Mouse (Mus musculus) lung, postnatal 0 days (tissue): ENCODE data around the gene Vamp9. TPM values are rescaled to one million over a fixed set of nuclear protein-coding genes. Genes with fewer than 3 reads are reported as not detected.

Experiments
- ATAC-seq: fragments of 200-750 bp; cut with Nextera tagmentation; 2 replicates; pipeline ENCODE4 v1.8.0; 2017; ENCODE audit warnings: moderate library complexity
- DNase-seq: peaks from one replicate; pipeline ENCODE4 v3.0.0-alpha.2; 2016; ENCODE audit warnings: low spot score
- H3K27ac ChIP-seq: fragments of 300-500 bp; sonication (generic); 2 replicates; pipeline ENCODE4 v1.5.1; 2014; ENCODE audit warnings: antibody characterized with exemption, mild to moderate bottlenecking, low read length, mixed read lengths
- H3K27me3 ChIP-seq: fragments of 300-500 bp; sonication (generic); replicated peaks from 2 replicates; pipeline ENCODE4 v1.6.1; 2014; ENCODE audit warnings: low read length, mixed read lengths; ENCODE audit not compliant: insufficient read depth
- H3K36me3 ChIP-seq: fragments of 300-500 bp; sonication (generic); 2 replicates; pipeline ENCODE4 v1.6.1; 2014; ENCODE audit warnings: low read length, mixed read lengths; ENCODE audit not compliant: insufficient read depth
- H3K4me1 ChIP-seq: fragments of 300-500 bp; sonication (generic); 2 replicates; pipeline ENCODE4 v1.6.1; 2014; ENCODE audit warnings: antibody characterized with exemption, low read depth, low read length, mixed read lengths; ENCODE audit not compliant: insufficient read depth
- H3K4me2 ChIP-seq: fragments of 300-500 bp; sonication (generic); replicated peaks from 2 replicates; pipeline ENCODE4 v1.6.1; 2014; ENCODE audit warnings: low read depth, mild to moderate bottlenecking, low read length, moderate library complexity, mixed read lengths
- H3K4me3 ChIP-seq: fragments of 300-500 bp; sonication (generic); 2 replicates; pipeline ENCODE4 v1.5.1; 2014; ENCODE audit warnings: low read depth, low read length
- H3K9ac ChIP-seq: fragments of 300-500 bp; sonication (generic); replicated peaks from 2 replicates; pipeline ENCODE4 v1.6.1; 2014; ENCODE audit warnings: low read depth, mild to moderate bottlenecking
- H3K9me3 ChIP-seq: fragments of 300-500 bp; sonication (generic); 2 replicates; pipeline ENCODE4 v1.6.1; 2016; ENCODE audit warnings: low read length, mixed read lengths
- CTCF ChIP-seq: IDR thresholded peaks from 2 replicates; pipeline ENCODE4 v1.5.1; 2016; ENCODE audit warnings: antibody characterized with exemption, mild to moderate bottlenecking
- EP300 ChIP-seq: IDR thresholded peaks from 2 replicates; pipeline ENCODE4 v1.6.1; 2016; ENCODE audit warnings: antibody characterized with exemption, mild to moderate bottlenecking, control low read depth
- WGBS: fragments of 180-500 bp; shearing (Covaris S2); extraction: QIAGEN DNeasy Blood & Tissue Kit; methylation state at CpG from one replicate; pipeline ENCODE4 v1.1.7; 2014; 5-methylcytosine and 5-hydroxymethylcytosine counted together
- polyA plus RNA-seq: library from polyadenylated mRNA; unstranded; fragments of >200 nt; fragmentation: Nextera tagmentation; extraction: Ambion mirVana; gene quantifications from 2 replicates; pipeline ENCODE4 v1.2.1, GENCODE M21; 2015

Vamp9 gene
- polyA plus RNA-seq, 1 experiment from 2014 or later = not detected

DNA sequence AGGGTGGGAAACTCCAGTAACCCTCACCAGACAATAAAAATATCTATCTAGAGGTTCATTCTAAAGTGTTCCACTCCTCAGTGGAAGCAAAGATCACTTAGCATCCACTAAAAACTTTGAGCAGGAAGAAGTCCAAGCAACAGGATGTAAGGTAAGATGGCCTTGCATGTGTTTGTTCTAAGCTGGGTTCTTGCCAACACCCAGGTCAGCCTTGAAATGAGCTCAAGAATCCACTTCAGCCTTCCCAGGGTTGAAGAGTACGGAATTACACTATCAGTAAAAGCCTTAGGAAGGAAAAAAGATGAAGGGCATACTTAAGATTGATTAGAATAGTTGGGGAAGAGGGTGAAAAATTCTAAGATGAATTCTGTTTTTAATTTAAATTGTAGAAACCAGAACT lies 52.6 kb downstream of the Vamp9 start:
- no peak for TF ChIP-seq EP300
- TF ChIP-seq CTCF = no peak
- no peak overlapping the region for H3K4me2 ChIP-seq
- peaks cover 4% of the 10 kb centered on the region; the same call in 1 of the 2 replicates for H3K4me1 ChIP-seq
- DNase-seq (peak; percentile 79), ATAC-seq (peak; percentile 68)
- WGBS = 48% methylated on average over 1 of the region's 1 CpGs
- no peak overlapping the region for H3K4me3 ChIP-seq
- H3K27me3 ChIP-seq = no peaks in the 10 kb centered on the region
- H3K36me3 ChIP-seq = peaks cover 9% of the 10 kb centered on the region
- no peak overlapping the region for H3K9ac ChIP-seq
- H3K27ac ChIP-seq = peak overlapping the region; percentile 11; the same call in 1 of the 2 replicates
- no peaks in the 10 kb centered on the region for H3K9me3 ChIP-seq

DNA sequence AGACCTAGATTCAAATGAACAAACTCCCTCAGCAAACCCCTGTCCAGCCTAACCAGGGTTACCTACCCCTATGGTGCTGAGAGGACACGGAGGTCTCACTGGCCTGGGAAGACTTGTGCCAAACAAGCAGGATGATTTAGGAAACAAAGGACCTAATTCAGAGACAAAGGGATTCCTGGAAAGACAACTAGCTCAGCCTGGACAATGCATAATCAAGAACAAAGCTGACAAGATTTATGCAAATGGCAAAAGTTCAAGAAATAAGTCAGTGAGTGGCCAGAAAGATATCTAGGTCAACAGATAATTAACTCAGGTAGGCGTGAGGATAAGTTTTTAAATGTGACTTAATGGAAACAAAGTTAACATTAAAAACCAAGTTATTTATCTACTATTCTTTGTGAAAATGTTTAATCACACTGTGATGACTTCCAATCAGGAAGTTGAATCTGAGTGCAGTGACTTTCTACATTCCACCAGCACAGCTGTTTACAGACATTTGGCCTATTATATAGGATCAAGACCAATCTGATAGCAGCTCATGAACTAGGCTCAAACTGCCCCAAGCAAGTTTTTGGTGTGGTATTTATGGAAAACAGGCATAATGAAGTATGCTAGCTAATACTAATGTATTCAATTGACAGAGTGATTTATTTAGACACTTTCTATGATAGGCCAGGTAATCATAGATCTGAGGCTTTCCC lies 53.3 kb downstream of the Vamp9 start:
- no peak overlapping the region for H3K4me3 ChIP-seq
- H3K4me2 ChIP-seq = no peak overlapping the region
- H3K9me3 ChIP-seq = no peaks in the 10 kb centered on the region
- peaks cover 4% of the 10 kb centered on the region; the same call in 1 of the 2 replicates for H3K4me1 ChIP-seq
- ATAC-seq (no peak), DNase-seq (no peak)
- H3K27me3 ChIP-seq = no peaks in the 10 kb centered on the region
- no peak overlapping the region for H3K9ac ChIP-seq
- WGBS = 55% methylated on average over 2 of the region's 2 CpGs
- TF ChIP-seq EP300 (0 out of 2 replicates have a peak, but pooled peaks have one; percentile 13), CTCF (no peak)
- H3K36me3 ChIP-seq = peaks cover 9% of the 10 kb centered on the region
- H3K27ac ChIP-seq = no peak overlapping the region

DNA sequence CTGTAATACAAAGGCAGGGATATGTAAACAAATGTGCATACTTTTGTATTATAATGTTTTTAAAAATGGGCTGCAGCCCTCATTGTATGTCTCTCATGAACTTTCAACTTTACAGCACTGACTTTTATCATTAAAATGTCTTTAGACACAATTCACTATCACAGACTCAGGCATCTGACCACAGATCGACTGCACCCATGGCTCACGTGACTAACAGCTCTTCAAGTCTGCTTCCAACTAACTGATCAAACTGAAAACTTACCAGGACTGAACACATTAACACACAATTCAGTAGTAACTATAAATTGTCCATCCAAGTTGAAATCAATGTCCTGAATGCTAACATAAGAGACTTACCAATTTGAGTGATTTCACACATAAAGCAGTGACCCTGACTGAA lies 53.9 kb downstream of the Vamp9 start:
- no peak overlapping the region for H3K9ac ChIP-seq
- peaks cover 11% of the 10 kb centered on the region for H3K36me3 ChIP-seq
- H3K4me3 ChIP-seq = no peak overlapping the region
- DNase-seq = no peak
- H3K27me3 ChIP-seq = no peaks in the 10 kb centered on the region
- WGBS = 69% methylated on average over 2 of the region's 2 CpGs
- TF ChIP-seq CTCF (no peak), EP300 (no peak)
- no peaks in the 10 kb centered on the region for H3K9me3 ChIP-seq
- H3K4me1 ChIP-seq = peaks cover 4% of the 10 kb centered on the region; the same call in 1 of the 2 replicates
- H3K4me2 ChIP-seq = no peak overlapping the region
- ATAC-seq = no peak
- no peak overlapping the region for H3K27ac ChIP-seq

DNA sequence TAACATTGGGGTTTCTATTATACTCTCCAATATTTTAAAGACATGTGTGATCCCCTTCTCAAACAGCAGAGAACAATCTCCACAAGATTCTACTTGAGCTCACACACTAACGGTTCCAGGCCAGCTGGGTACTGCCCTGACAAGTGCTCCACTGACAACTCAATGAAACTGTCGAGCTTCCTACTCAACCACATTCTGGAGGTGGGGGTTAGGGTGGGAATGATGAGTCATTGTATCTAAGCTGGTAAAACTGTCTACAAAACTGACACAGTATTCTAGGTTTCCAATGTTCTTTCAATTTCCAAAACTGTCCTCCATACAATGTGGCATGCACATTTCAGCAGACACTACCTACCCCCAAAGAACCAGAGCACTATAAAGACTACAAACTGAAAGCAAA lies 67.9 kb downstream of the Vamp9 start:
- H3K27ac ChIP-seq = no peak overlapping the region

DNA sequence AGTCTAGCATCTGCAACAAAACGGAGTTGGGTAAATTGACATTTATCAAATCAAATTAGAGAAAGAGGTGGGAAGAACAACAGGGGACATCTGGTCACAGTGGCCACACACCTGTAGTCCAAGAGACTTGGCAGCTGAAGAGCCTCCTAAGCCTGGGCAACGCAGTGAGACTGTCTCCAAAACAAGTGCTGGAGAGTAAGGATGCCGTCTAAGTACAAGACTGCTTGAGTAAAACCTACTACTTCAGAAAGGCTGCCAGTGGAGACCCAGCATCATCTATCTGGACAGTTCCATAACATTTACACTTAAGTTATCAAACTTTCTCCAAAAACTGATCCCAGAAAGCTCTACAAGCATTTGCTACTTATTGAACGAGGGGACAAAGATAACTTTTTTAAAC lies 69.0 kb downstream of the Vamp9 start:
- no peaks in the 10 kb centered on the region for H3K36me3 ChIP-seq
- no peak for TF ChIP-seq EP300
- no peaks in the 10 kb centered on the region for H3K9me3 ChIP-seq
- ATAC-seq = no peak
- DNase-seq = no peak
- no peak overlapping the region for H3K4me3 ChIP-seq
- H3K27me3 ChIP-seq = no peaks in the 10 kb centered on the region
- H3K27ac ChIP-seq = no peak overlapping the region
- H3K4me2 ChIP-seq = peak overlapping the region; percentile 72; the same call in 1 of the 2 replicates
- H3K4me1 ChIP-seq = peaks cover 4% of the 10 kb centered on the region; the same call in 1 of the 2 replicates
- 34% methylated on average over 4 of the region's 4 CpGs for WGBS
- no peak overlapping the region for H3K9ac ChIP-seq

More for the DNA sequence above, 67.9 kb downstream of the Vamp9 start:
- DNase-seq = peak; percentile 63
- H3K27me3 ChIP-seq = no peaks in the 10 kb centered on the region
- peaks cover 4% of the 10 kb centered on the region; the same call in 1 of the 2 replicates for H3K4me1 ChIP-seq
- no peak overlapping the region for H3K4me3 ChIP-seq
- WGBS = 7% methylated on average over 2 of the region's 2 CpGs
- TF ChIP-seq EP300 (no peak), CTCF (no peak)
- no peaks in the 10 kb centered on the region for H3K36me3 ChIP-seq
- ATAC-seq = no peak
- no peak overlapping the region for H3K9ac ChIP-seq
- H3K4me2 ChIP-seq = no peak overlapping the region
- H3K9me3 ChIP-seq = no peaks in the 10 kb centered on the region

DNA sequence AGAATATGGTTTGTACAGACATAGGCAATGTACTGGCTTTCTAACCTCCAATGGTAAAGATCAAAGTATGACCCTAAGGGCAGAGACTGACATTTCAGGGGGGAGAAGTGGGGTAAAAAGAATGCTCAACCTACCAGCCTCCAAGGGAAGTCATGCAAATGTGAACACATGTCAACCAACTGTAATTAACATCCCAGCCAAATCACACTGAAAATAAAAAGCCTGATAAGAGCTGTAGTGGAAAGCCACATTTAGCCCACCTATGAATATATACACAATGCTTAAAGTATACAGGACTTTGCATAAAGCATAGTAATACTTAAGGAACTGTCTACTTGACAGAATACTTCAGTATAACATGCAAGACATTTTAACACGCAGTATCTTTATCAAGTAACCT lies 69.7 kb downstream of the Vamp9 start:
- Histone ChIP-seq H3K4me3 (no peak overlapping the region), H3K27me3 (no peaks in the 10 kb centered on the region), H3K9ac (no peak overlapping the region), H3K27ac (no peak overlapping the region), H3K36me3 (no peaks in the 10 kb centered on the region), H3K9me3 (no peaks in the 10 kb centered on the region), H3K4me1 (peaks cover 4% of the 10 kb centered on the region; the same call in 1 of the 2 replicates), H3K4me2 (peak overlapping the region; percentile 72; the same call in 1 of the 2 replicates)
- ATAC-seq (no peak), DNase-seq (no peak)
- TF ChIP-seq EP300 = no peak
- TF ChIP-seq CTCF = no peak
- WGBS = 27% methylated on average over 1 of the region's 1 CpGs
